8 mouse cellular contexts compared by ENCODE assay signal in the genomic region with DNA sequence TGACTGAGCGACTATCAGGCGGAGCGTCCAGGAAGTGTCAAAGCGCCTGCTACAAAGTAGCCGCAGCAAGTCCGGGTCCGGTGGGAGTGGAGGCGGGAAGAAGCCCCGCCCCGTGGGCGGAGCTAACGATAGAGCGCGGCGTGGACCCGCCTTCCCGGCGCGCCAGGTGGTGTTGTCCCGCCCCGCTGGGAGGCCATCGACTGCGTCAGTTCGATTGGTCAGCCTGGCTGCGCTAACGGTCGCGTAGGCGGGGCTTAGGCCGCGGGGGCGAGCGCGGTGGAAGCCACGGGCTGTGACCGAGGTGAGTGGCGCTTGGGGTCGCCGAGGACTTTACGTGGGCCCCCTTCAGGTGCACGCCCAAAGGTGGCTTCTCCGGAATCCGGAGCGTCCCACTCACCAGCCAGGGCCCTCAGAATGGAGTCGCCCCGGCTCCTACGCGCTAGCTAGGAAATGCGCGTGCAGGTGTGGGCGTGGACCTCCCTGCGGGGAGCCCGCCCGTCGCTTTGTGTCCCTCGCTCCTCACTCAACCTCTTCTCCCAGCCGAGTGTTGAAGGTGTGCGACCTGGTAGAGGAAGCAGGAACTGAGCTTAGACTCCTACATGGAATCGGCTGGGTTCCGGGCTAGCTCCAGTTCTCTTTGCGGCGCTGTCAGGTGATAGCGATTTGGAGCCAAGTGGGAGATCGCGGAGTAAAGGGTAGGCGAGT. TPM values are rescaled to one million over a fixed set of nuclear protein-coding genes. Genes with fewer than 3 reads are reported as not detected.
DNase-seq lines count a peak whose midpoint lies in the region; ATAC-seq lines count a peak whose summit lies in the region.

A gene (plus strand): TSS at position 178 of the 705 bp plus-strand sequence.

- ATAC-seq in erythroid progenitor cell, adult 5-6 weeks (replicated peaks; ENCODE audit: low FRiP score, poor library complexity, severe bottlenecking): peak; percentile 84
- ATAC-seq in heart, embryonic 13.5 days (ENCODE audit: extremely low read depth, insufficient number of reproducible peaks, low FRiP score, low TSS enrichment): peak; percentile 95
- peak; percentile 89 for ATAC-seq in liver, embryonic 12.5 days
- ATAC-seq in stomach, embryonic 15.5 days (ENCODE audit: insufficient read depth, low FRiP score, low read depth): peak; percentile 96

- peaks cover 11% of the 10 kb centered on the region for H3K4me1 ChIP-seq in heart, embryonic 13.5 days
- peaks cover 66% of the 10 kb centered on the region for H3K4me1 ChIP-seq in liver, embryonic 12.5 days
- 0 out of 2 replicates have a peak, but pooled peaks cover 5% of the 10 kb centered on the region for H3K4me1 ChIP-seq in stomach, embryonic 15.5 days

- peak within 1 kb of the TSS; percentile 87 for H3K9ac ChIP-seq in heart, embryonic 13.5 days
- H3K9ac ChIP-seq in liver, embryonic 12.5 days: peak within 1 kb of the TSS; percentile 78
- H3K9ac ChIP-seq in stomach, embryonic 15.5 days: peak within 1 kb of the TSS; percentile 59

- peak within 1 kb of the TSS; percentile 97 for H3K4me3 ChIP-seq in heart, embryonic 13.5 days
- H3K4me3 ChIP-seq in liver, embryonic 12.5 days: peak within 1 kb of the TSS; percentile 85
- peak within 1 kb of the TSS; percentile 93 for H3K4me3 ChIP-seq in stomach, embryonic 15.5 days (replicated peaks)

- H3K9me3 ChIP-seq in heart, embryonic 13.5 days: no peaks in the 10 kb centered on the region
- no peaks in the 10 kb centered on the region for H3K9me3 ChIP-seq in liver, embryonic 12.5 days (replicated peaks)
- H3K9me3 ChIP-seq in stomach, embryonic 15.5 days: no peaks in the 10 kb centered on the region

- H3K36me3 ChIP-seq in heart, embryonic 13.5 days: no peaks in the 10 kb centered on the region; the same call in 1 of the 2 replicates
- H3K36me3 ChIP-seq in liver, embryonic 12.5 days: peaks cover 24% of the 10 kb centered on the region
- H3K36me3 ChIP-seq in stomach, embryonic 15.5 days: no peaks in the 10 kb centered on the region

- WGBS in heart, embryonic 13.5 days: under 1% methylated on average over 66 of the region's 66 CpGs
- WGBS in liver, embryonic 12.5 days (ENCODE audit: insufficient replicate concordance): under 1% methylated on average over 66 of the region's 66 CpGs
- WGBS in stomach, embryonic 15.5 days: under 1% methylated on average over 66 of the region's 66 CpGs

- no peaks in the 10 kb centered on the region for H3K27me3 ChIP-seq in heart, embryonic 13.5 days (replicated peaks)
- H3K27me3 ChIP-seq in liver, embryonic 12.5 days (replicated peaks): no peaks in the 10 kb centered on the region
- no peaks in the 10 kb centered on the region for H3K27me3 ChIP-seq in stomach, embryonic 15.5 days (replicated peaks)

- peak; percentile 98 for DNase-seq in CD4-positive helper T cell, adult 2 months (ENCODE audit: low read depth, low spot score)
- peak; percentile 82 for DNase-seq in brain, embryonic 18.5 days (ENCODE audit: low read depth, low spot score)
- peak; percentile 98 for DNase-seq in kidney, postnatal 10 days
- peak; percentile 93 to 95 for DNase-seq in natural killer cell, adult 2 months (ENCODE audit: low spot score in 2 of 2)

- H3K27ac ChIP-seq in heart, embryonic 13.5 days (replicated peaks): peak within 1 kb of the TSS; percentile 65
- peak within 1 kb of the TSS; percentile 98 for H3K27ac ChIP-seq in liver, embryonic 12.5 days
- peak within 1 kb of the TSS; percentile 78 for H3K27ac ChIP-seq in stomach, embryonic 15.5 days

- peak within 1 kb of the TSS; percentile 86 for H3K4me2 ChIP-seq in heart, embryonic 13.5 days
- peak within 1 kb of the TSS; percentile 77 for H3K4me2 ChIP-seq in liver, embryonic 12.5 days
- H3K4me2 ChIP-seq in stomach, embryonic 15.5 days: peak within 1 kb of the TSS; percentile 68

RNA-seq across cellular contexts. Expression of the gene that starts here (rescaled TPM):
- total RNA-seq in erythroid progenitor cell, adult 5-6 weeks (2015; ENCODE audit: low replicate concordance): 128 and 183 TPM in 2 replicates
- total RNA-seq in erythroid progenitor cell, adult 5-6 weeks (2017; ENCODE audit: low replicate concordance): 189 and 248 TPM in 2 replicates
- polyA plus RNA-seq in heart, embryonic 13.5 days (2015; fragmentation: Nextera tagmentation; extraction: Ambion mirVana): 21.2 and 24.5 TPM in 2 replicates
- polyA plus RNA-seq in liver, embryonic 12.5 days (2016; fragmentation: Nextera tagmentation; extraction: Ambion mirVana): 41.6 and 41.7 TPM in 2 replicates
- polyA plus RNA-seq in stomach, embryonic 15.5 days (2015; fragmentation: Nextera tagmentation; extraction: Ambion mirVana): 30.0 and 32.9 TPM in 2 replicates

Comparison
In these comparisons a context has a peak if more than half of its experiments do, and no peak if none do; other contexts are left out.
1. Peak in every context shown above with its lines: DNase-seq, ATAC-seq, H3K4me3 ChIP-seq and H3K27ac ChIP-seq.